Mouse (Mus musculus) thymus, adult 2 months (tissue): Measurements from ENCODE around the gene Tmem8b.
A peak's percentile ranks its signal among the peaks of the same experiment; 100 is the strongest.

ENCODE experiments used
- CTCF ChIP-seq: fragments of 200-500 bp; IDR thresholded peaks from 2 replicates; pipeline ENCODE4 v1.5.1; 2012; ENCODE audit warnings: mild to moderate bottlenecking, control low read depth, low read length, moderate library complexity, borderline replicate concordance; ENCODE audit not compliant: control insufficient read depth, poor library complexity, insufficient read depth; ENCODE audit errors: extremely low read depth
- POLR2A ChIP-seq: fragments of 200-500 bp; IDR thresholded peaks from 2 replicates; pipeline ENCODE4 v1.6.1; 2012; ENCODE audit warnings: mild to moderate bottlenecking, low read length, control low read depth, moderate library complexity; ENCODE audit not compliant: control insufficient read depth, poor library complexity, insufficient read depth; ENCODE audit errors: extremely low read depth

- TF ChIP-seq POLR2A (no peak), CTCF (peak; percentile 41; the same call in 1 of the 2 replicates)
These were observed 43.0 kb downstream of the Tmem8b start for GRCm38 (mm10) chr4:43711821-43712220.
